ENCODE assay signal across 21 mouse cellular contexts in genomic region chr5:25179284-25179683, GRCm38 (mm10). TPM values are rescaled to one million over a fixed set of nuclear protein-coding genes. Genes with fewer than 3 reads are reported as not detected.
A peak's percentile ranks its signal among the peaks of the same experiment; 100 is the strongest.
DNase-seq lines count a peak whose midpoint lies in the region; ATAC-seq and TF ChIP-seq lines count a peak whose summit lies in the region.
"Had no signal": no experiment of that assay in that cellular context is flagged by ENCODE, and none has a peak within 500 bp of the region (broad histone marks: within the 10 kb centered on the region; RNA-seq: fewer than 3 reads in every experiment).

No protein-coding gene starts in this region.

- H3K36me3 ChIP-seq in lung, embryonic 14.5 days (ENCODE audit: insufficient read depth): no peaks in the 10 kb centered on the region
- H3K36me3 ChIP-seq: forebrain, embryonic 10.5 days; heart, embryonic 13.5 days; limb, embryonic 12.5 days had no signal

- H3K9me3 ChIP-seq in lung, embryonic 14.5 days (ENCODE audit: low read depth, low read length): no peaks in the 10 kb centered on the region
- H3K9me3 ChIP-seq: forebrain, embryonic 10.5 days; heart, embryonic 13.5 days; limb, embryonic 12.5 days had no signal

- no peak overlapping the region for H3K4me2 ChIP-seq in lung, embryonic 14.5 days
- H3K4me2 ChIP-seq: heart, embryonic 13.5 days; hindbrain, embryonic 14.5 days; limb, embryonic 12.5 days had no signal

- H3K4me3 ChIP-seq in lung, embryonic 14.5 days (ENCODE audit: low read depth, low read length): no peak overlapping the region
- H3K4me3 ChIP-seq in bone marrow, adult 2 months (replicated peaks; ENCODE audit: control insufficient read depth, low read depth, low read length): no peak overlapping the region
- H3K4me3 ChIP-seq: forebrain, embryonic 10.5 days; heart, embryonic 13.5 days; limb, embryonic 12.5 days had no signal

- H3K4me1 ChIP-seq in lung, embryonic 14.5 days (ENCODE audit: insufficient read depth): no peaks in the 10 kb centered on the region
- no peaks in the 10 kb centered on the region; the same call in 1 of the 2 replicates for H3K4me1 ChIP-seq in bone marrow, adult 2 months (ENCODE audit: control insufficient read depth, insufficient read depth, low read length)
- H3K4me1 ChIP-seq: forebrain, embryonic 10.5 days had no signal

- 89% methylated on average over 4 of the region's 4 CpGs for WGBS in lung, embryonic 14.5 days
- 92% methylated on average over 4 of the region's 4 CpGs for WGBS in bone marrow, adult 2 months

- TF ChIP-seq POLR2A in bone marrow, adult 2 months (IDR thresholded peaks at IDR 0.05; ENCODE audit: borderline replicate concordance, control insufficient read depth, low read depth, low read length): no peak

- ATAC-seq in CD4-positive, CD25-positive, alpha-beta regulatory T cell, adult 4 months: no peak
- ATAC-seq in lung, embryonic 14.5 days (ENCODE audit: insufficient read depth): no peak
- peak; percentile 54 for ATAC-seq in megakaryocyte progenitor cell, adult 5-6 weeks (replicated peaks; ENCODE audit: poor library complexity)
- ATAC-seq: midbrain, embryonic 16.5 days had no signal

- peak; percentile 24 for DNase-seq in CD4-positive, CD25-positive, alpha-beta regulatory T cell, adult 2 months (ENCODE audit: low read depth, low spot score)
- DNase-seq in lung, embryonic 14.5 days: no peak
- DNase-seq in lung, postnatal 4 days: no peak
- no peak for DNase-seq in frontal cortex, postnatal 36 days (ENCODE audit: low spot score in 2 of 2)
- DNase-seq in right cerebral cortex, postnatal 14 days: no peak
- DNase-seq: cerebellum, adult 9-10 months; lung, postnatal 14 days; right cerebral cortex, postnatal 25 days had no signal

- no peaks in the 10 kb centered on the region for H3K27me3 ChIP-seq in lung, embryonic 14.5 days (ENCODE audit: insufficient read depth, low read length)
- H3K27me3 ChIP-seq: heart, embryonic 13.5 days; limb, embryonic 12.5 days had no signal

- no peak overlapping the region for H3K27ac ChIP-seq in lung, embryonic 14.5 days (ENCODE audit: low read depth)
- H3K27ac ChIP-seq in bone marrow, adult 2 months (ENCODE audit: control insufficient read depth, insufficient read depth, low read depth, low read length, poor library complexity): no peak overlapping the region
- H3K27ac ChIP-seq: forebrain, embryonic 10.5 days; heart, embryonic 13.5 days; hindbrain, embryonic 14.5 days; limb, embryonic 12.5 days had no signal

- H3K9ac ChIP-seq in lung, embryonic 14.5 days: no peak overlapping the region
- H3K9ac ChIP-seq: heart, embryonic 13.5 days; hindbrain, embryonic 14.5 days; limb, embryonic 12.5 days had no signal

- TF ChIP-seq CTCF in lung, embryonic 14.5 days (IDR thresholded peaks at IDR 0.05; ENCODE audit: low read depth): peak; percentile 32; the same call in 1 of the 2 replicates
- peak; percentile 30; the same call in 1 of the 2 replicates for TF ChIP-seq CTCF in bone marrow, adult 2 months (IDR thresholded peaks at IDR 0.05; ENCODE audit: control insufficient read depth, insufficient read depth, low read length)

RNA-seq across cellular contexts. Expression of gene Galntl5, which starts 2.0 kb away (rescaled TPM):
- not detected for polyA plus RNA-seq in CD4-positive, CD25-positive, alpha-beta regulatory T cell, adult 4 months (2017; shearing (Covaris generic))
- polyA plus RNA-seq in lung, embryonic 14.5 days (2014; fragmentation: Nextera tagmentation; extraction: Ambion mirVana): not detected in 2 replicates
- not detected in 2 replicates for polyA plus RNA-seq in bone marrow, adult 2 months (2011; ENCODE audit: insufficient read depth, insufficient read length, low replicate concordance, missing spikeins)
- not detected in 2 replicates for total RNA-seq in megakaryocyte progenitor cell, adult 5-6 weeks (2015)
- total RNA-seq in megakaryocyte progenitor cell, adult 5-6 weeks (2017): not detected in 2 replicates
- total RNA-seq: gastrocnemius, adult 8-10 months; layer of hippocampus, postnatal 10 days had no signal
- polyA plus RNA-seq: embryonic facial prominence, embryonic 11.5 days; forebrain, embryonic 10.5 days; heart, embryonic 13.5 days; hindbrain, embryonic 14.5 days; limb, embryonic 12.5 days; midbrain, embryonic 16.5 days; neural tube, embryonic 14.5 days; stomach, embryonic 14.5 days had no signal

RNA-seq across cellular contexts. Expression of gene Galnt11, which starts 42.4 kb away (rescaled TPM):
- polyA plus RNA-seq in CD4-positive, CD25-positive, alpha-beta regulatory T cell, adult 4 months (2017; shearing (Covaris generic)): 1 to 10 TPM; 6.8 to 7.0 TPM
- polyA plus RNA-seq in lung, embryonic 14.5 days (2014; fragmentation: Nextera tagmentation; extraction: Ambion mirVana): 36.2 and 37.5 TPM in 2 replicates
- 3.1 and 9.1 TPM in 2 replicates for polyA plus RNA-seq in bone marrow, adult 2 months (2011; ENCODE audit: insufficient read depth, insufficient read length, low replicate concordance, missing spikeins)
- total RNA-seq in megakaryocyte progenitor cell, adult 5-6 weeks (2015): 23.2 and 28.5 TPM in 2 replicates
- total RNA-seq in megakaryocyte progenitor cell, adult 5-6 weeks (2017): 18.0 and 18.8 TPM in 2 replicates

RNA-seq across cellular contexts. Expression of gene E130116L18Rik, which starts 43.7 kb away (rescaled TPM):
- polyA plus RNA-seq in CD4-positive, CD25-positive, alpha-beta regulatory T cell, adult 4 months (2017; shearing (Covaris generic)): not detected
- not detected in 2 replicates for polyA plus RNA-seq in lung, embryonic 14.5 days (2014; fragmentation: Nextera tagmentation; extraction: Ambion mirVana)
- polyA plus RNA-seq in bone marrow, adult 2 months (2011; ENCODE audit: insufficient read depth, insufficient read length, low replicate concordance, missing spikeins): not detected in 2 replicates
- total RNA-seq in megakaryocyte progenitor cell, adult 5-6 weeks (2015): not detected in 2 replicates
- total RNA-seq in megakaryocyte progenitor cell, adult 5-6 weeks (2017): not detected in 2 replicates
- total RNA-seq: gastrocnemius, adult 8-10 months; layer of hippocampus, postnatal 10 days had no signal
- polyA plus RNA-seq: embryonic facial prominence, embryonic 11.5 days; forebrain, embryonic 10.5 days; heart, embryonic 13.5 days; hindbrain, embryonic 14.5 days; limb, embryonic 12.5 days; midbrain, embryonic 16.5 days; neural tube, embryonic 14.5 days; stomach, embryonic 14.5 days had no signal
